Mouse (Mus musculus): ENCODE data around the gene Plxna2.

GRCm38 (mm10) chr1:194720406-194720805 is 102.4 kb downstream of the Plxna2 start:
- TF ChIP-seq CTCF (IDR thresholded peaks at IDR 0.05): no peak
- no peak for TF ChIP-seq EP300 (IDR thresholded peaks at IDR 0.05)
